Mouse (Mus musculus): ENCODE results near the gene Fam57b. TPM values are rescaled to one million over a fixed set of nuclear protein-coding genes. Genes with fewer than 3 reads are reported as not detected.

Fam57b gene
- polyA plus RNA-seq, 1 experiment: 0.30 TPM

DNA sequence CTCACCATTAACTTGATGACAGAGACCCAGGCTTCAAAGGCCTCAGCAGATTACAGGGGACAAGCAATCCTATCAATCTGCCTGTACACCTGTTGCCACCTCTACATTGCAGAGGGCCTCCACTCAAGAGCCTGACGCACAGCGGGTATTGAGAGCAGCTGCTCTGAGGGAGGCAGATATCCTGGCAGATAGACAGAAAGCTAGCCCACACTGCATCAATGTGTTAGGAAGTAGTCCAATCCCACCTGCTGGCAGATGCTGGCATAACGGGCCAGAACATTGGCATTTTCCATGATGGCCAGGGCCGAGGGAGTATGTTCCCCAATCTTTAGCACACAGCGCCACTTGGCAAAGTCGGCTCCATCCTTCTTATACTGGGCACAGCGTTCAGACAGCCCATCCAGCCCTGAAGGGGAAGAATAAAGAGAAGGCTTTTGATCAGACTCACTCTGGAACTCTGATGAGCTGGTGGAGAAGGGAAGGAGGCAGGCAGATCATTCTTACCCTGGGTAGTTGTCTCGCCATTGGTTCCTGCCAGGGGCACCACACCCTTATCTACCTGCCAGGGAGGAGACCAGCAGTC, 1.0 kb upstream of the Fam57b start:
- TF ChIP-seq CTCF (IDR thresholded peaks at IDR 0.05; ENCODE audit: extremely low read depth, insufficient read depth, insufficient read length, insufficient replicate concordance) (peak; percentile 1; the same call in 1 of the 2 replicates), POLR2A (IDR thresholded peaks at IDR 0.05; ENCODE audit: low read depth, low read length) (no peak)
- 84% methylated on average over 8 of the region's 8 CpGs for WGBS
- no peak overlapping the region for H3K4me3 ChIP-seq (ENCODE audit: extremely low read depth, insufficient read depth, insufficient read length)
- no peaks in the 10 kb centered on the region for H3K27me3 ChIP-seq (ENCODE audit: control insufficient read depth, insufficient read depth, low read length)
- peaks cover 9% of the 10 kb centered on the region; the same call in 1 of the 2 replicates for H3K4me1 ChIP-seq (ENCODE audit: control insufficient read depth, insufficient read depth, insufficient read length)
- DNase-seq (ENCODE audit: low read depth in 1 of 2, low spot score in 2 of 2): no peak
- H3K36me3 ChIP-seq (ENCODE audit: control insufficient read depth, insufficient read depth, low read length): peaks cover 16% of the 10 kb centered on the region
- no peak overlapping the region for H3K27ac ChIP-seq (ENCODE audit: insufficient read depth, low read length)

DNA sequence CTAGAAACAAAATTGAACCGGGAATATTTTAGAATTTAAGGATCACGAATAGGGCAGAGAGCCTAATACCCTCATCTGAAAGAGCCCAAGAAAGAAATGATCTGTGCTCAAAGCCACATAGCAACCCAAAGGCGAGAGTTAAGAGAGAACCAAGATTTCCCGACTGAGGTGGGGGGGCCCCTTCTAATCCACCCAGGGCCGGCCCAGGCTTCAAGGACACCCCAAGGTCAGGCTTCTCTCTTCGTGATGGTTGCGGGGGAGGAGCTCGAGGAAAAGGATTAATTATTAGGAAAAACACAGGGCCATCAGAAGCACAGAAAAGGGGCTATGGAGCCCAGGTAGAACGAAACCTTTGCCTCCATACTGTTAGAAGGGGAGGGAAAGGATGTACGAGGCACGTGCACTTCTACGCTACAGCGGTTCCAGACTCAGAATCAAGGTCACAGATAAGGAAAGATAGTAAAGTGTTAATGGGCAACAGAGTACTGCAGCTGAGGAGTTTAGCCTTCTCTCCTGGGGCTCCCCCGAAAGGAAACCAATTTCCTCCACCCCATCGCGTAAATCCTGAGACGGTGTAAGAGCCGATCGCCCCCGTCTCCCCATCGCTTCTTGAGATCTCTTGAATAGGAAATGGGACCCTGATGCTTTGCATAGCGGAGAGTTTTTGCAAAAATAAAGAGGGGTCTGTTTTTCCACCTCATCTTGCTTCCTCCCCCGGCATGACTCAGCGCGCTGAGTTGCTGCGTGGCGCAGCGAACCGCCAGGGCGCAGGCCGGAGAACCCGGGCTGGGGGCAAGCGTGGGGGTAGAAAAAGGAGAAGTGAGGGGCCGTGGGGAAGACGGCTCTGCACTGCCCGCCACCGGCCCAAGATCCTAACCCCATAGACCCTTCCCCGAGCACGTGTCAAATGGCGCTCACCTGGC, 920 bp downstream of the Fam57b start:
- DNase-seq (ENCODE audit: low read depth in 1 of 2, low spot score in 2 of 2): peak in 1 of 2 experiments; percentile 28
- WGBS: 2% methylated on average over 40 of the region's 40 CpGs
- H3K27me3 ChIP-seq (ENCODE audit: control insufficient read depth, insufficient read depth, low read length): no peaks in the 10 kb centered on the region
- H3K4me3 ChIP-seq (ENCODE audit: extremely low read depth, insufficient read depth, insufficient read length): peak overlapping the region; percentile 95
- peaks cover 9% of the 10 kb centered on the region; the same call in 1 of the 2 replicates for H3K4me1 ChIP-seq (ENCODE audit: control insufficient read depth, insufficient read depth, insufficient read length)
- H3K36me3 ChIP-seq (ENCODE audit: control insufficient read depth, insufficient read depth, low read length): peaks cover 16% of the 10 kb centered on the region
- peak overlapping the region; percentile 97 for H3K27ac ChIP-seq (ENCODE audit: insufficient read depth, low read length)
- TF ChIP-seq POLR2A (IDR thresholded peaks at IDR 0.05; ENCODE audit: low read depth, low read length): no peak
- no peak for TF ChIP-seq CTCF (IDR thresholded peaks at IDR 0.05; ENCODE audit: extremely low read depth, insufficient read depth, insufficient read length, insufficient replicate concordance)

DNA sequence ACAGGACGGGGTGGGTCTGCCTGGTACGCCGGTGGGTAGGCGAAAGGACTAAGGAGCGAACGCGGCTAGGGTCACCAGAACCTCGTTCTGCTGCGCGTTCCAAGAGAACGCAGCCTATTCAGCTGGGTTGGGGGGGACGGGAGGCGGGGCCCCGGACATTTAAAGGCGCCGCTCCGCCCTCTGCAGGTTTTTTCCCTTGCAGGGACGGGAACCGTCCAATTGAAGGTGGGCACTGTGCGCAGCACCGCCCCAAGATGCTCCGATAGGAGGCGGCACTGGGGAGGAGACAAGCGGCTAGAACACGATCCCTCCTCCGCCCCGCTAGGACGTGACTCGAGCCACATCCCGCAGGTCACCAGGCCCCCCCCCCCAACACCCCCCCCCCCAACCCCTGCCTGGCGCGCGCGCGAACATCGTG, 1.6 kb downstream of the Fam57b start:
- TF ChIP-seq CTCF (IDR thresholded peaks at IDR 0.05; ENCODE audit: extremely low read depth, insufficient read depth, insufficient read length, insufficient replicate concordance): no peak
- TF ChIP-seq POLR2A (IDR thresholded peaks at IDR 0.05; ENCODE audit: low read depth, low read length): peak; percentile 97
- WGBS: 1% methylated on average over 29 of the region's 36 CpGs
- Histone ChIP-seq H3K27ac (ENCODE audit: insufficient read depth, low read length) (peak overlapping the region; percentile 97), H3K36me3 (ENCODE audit: control insufficient read depth, insufficient read depth, low read length) (peaks cover 16% of the 10 kb centered on the region), H3K27me3 (ENCODE audit: control insufficient read depth, insufficient read depth, low read length) (no peaks in the 10 kb centered on the region), H3K4me1 (ENCODE audit: control insufficient read depth, insufficient read depth, insufficient read length) (peaks cover 9% of the 10 kb centered on the region; the same call in 1 of the 2 replicates), H3K4me3 (ENCODE audit: extremely low read depth, insufficient read depth, insufficient read length) (peak overlapping the region; percentile 95)
- DNase-seq (ENCODE audit: low read depth in 1 of 2, low spot score in 2 of 2): peak; percentile 96 to 97

DNA sequence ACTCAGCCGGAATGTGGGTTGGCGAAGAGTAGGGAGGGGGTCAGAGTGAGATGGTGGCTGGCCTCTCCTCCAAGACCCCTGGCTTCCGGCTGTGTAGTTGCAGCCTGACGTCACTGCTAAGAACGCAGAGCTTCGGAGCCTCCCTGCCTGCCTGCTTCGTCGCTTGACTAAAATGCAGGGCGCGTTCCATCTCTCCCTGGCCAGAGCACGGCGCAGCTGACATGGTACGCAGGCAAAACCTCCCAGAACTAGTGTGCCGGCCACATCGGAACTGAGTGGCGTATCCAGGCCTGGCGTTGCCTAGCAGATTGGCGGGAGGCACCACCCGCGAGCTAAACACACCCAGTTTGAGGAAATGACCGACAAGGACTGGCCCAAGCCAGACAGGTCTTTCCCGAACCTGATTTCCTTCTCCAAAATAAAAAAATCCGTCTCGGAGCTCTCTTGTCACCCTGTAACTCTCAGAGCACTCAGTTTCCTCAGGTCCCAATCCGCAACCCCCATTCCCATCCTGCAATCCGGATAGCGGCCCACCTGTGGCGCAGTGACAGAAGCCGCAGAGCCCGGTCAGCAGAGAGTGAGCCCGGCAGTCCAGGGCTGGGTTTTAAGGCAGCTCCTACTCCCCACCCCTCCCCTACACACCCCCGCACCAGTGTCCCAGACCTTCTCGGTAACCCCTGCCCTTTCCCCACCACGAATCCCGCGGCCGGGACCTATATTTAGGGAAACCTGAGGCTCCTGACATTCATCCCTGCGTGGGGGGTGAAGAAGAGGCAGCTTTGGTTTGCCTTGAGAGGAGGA, 2.2 kb downstream of the Fam57b start:
- H3K4me3 ChIP-seq (ENCODE audit: extremely low read depth, insufficient read depth, insufficient read length): peak overlapping the region; percentile 69
- peaks cover 9% of the 10 kb centered on the region; the same call in 1 of the 2 replicates for H3K4me1 ChIP-seq (ENCODE audit: control insufficient read depth, insufficient read depth, insufficient read length)
- peaks cover 16% of the 10 kb centered on the region for H3K36me3 ChIP-seq (ENCODE audit: control insufficient read depth, insufficient read depth, low read length)
- 8% methylated on average over 37 of the region's 38 CpGs for WGBS
- TF ChIP-seq CTCF (IDR thresholded peaks at IDR 0.05; ENCODE audit: extremely low read depth, insufficient read depth, insufficient read length, insufficient replicate concordance): peak; percentile 44; the same call in 1 of the 2 replicates
- peak; percentile 57 for TF ChIP-seq POLR2A (IDR thresholded peaks at IDR 0.05; ENCODE audit: low read depth, low read length)
- peak in 1 of 2 experiments; percentile 31 for DNase-seq (ENCODE audit: low read depth in 1 of 2, low spot score in 2 of 2)
- H3K27me3 ChIP-seq (ENCODE audit: control insufficient read depth, insufficient read depth, low read length): no peaks in the 10 kb centered on the region
- peak overlapping the region; percentile 90 for H3K27ac ChIP-seq (ENCODE audit: insufficient read depth, low read length)

DNA sequence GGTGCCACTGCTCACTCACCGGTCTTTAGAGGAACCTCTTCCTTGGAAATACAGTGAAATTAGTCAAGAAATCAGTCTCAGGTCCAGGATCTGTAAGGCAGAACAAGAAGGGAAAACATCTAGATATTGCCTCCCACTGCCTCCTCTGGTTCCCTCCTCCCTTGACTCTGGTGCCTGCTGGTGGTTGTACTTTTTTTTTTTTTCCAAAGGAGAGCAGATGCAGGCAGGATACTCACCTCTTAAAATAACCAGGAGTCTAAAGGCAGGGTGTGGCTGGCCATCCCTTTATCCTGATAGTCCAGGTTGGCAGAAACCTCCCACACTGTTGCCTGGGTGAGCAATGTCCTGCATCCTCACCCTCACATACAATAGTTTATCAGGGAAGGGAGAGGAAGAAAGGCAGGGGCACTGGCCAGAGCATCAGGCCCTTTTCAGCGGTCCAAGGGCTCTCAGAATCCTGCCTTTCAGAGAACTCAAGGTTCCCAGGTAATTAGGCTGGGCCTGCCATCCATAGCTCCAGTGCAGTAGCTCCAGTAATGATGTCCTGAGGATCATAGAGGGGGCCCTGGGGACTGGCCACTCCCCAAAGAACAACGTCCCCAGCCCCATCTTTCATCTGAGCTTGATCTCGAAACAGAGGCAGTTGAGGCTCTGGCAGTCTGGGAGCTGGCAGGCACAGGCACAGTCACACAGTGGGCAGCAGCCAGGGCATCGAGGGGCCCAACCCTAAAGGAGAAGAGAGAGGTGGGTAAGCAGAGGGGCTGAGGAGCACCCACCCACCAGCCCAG, 3.0 kb downstream of the Fam57b start:
- 80% methylated on average over 5 of the region's 5 CpGs for WGBS
- Histone ChIP-seq H3K4me1 (ENCODE audit: control insufficient read depth, insufficient read depth, insufficient read length) (peaks cover 9% of the 10 kb centered on the region; the same call in 1 of the 2 replicates), H3K27me3 (ENCODE audit: control insufficient read depth, insufficient read depth, low read length) (no peaks in the 10 kb centered on the region), H3K4me3 (ENCODE audit: extremely low read depth, insufficient read depth, insufficient read length) (no peak overlapping the region), H3K27ac (ENCODE audit: insufficient read depth, low read length) (peak overlapping the region; percentile 90; the same call in 1 of the 2 replicates), H3K36me3 (ENCODE audit: control insufficient read depth, insufficient read depth, low read length) (peaks cover 13% of the 10 kb centered on the region)
- DNase-seq (ENCODE audit: low read depth in 1 of 2, low spot score in 2 of 2): no peak
- TF ChIP-seq POLR2A (IDR thresholded peaks at IDR 0.05; ENCODE audit: low read depth, low read length) (no peak), CTCF (IDR thresholded peaks at IDR 0.05; ENCODE audit: extremely low read depth, insufficient read depth, insufficient read length, insufficient replicate concordance) (no peak)

DNA sequence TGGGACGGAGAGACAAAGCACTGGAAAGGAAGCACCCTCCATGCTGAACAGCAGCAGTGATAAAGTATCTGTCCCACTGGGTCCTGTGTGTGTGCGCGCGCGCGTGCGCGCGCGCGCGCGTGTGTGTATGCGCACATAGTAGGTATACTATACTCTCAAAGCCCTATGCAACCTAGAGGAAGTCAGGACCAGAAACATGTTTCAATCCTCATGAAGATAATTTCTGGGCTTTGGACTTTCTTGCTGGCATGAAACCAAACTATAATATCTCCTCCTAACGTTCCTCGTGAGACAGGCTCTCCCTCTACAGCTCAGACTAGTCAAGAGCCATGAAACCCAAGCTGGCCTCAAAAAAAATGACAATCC, 3.6 kb downstream of the Fam57b start:
- no peak overlapping the region for H3K27ac ChIP-seq (ENCODE audit: insufficient read depth, low read length)

More for the DNA sequence above, 3.6 kb downstream of the Fam57b start:
- Histone ChIP-seq H3K27me3 (ENCODE audit: control insufficient read depth, insufficient read depth, low read length) (no peaks in the 10 kb centered on the region), H3K4me3 (ENCODE audit: extremely low read depth, insufficient read depth, insufficient read length) (no peak overlapping the region), H3K4me1 (ENCODE audit: control insufficient read depth, insufficient read depth, insufficient read length) (peaks cover 9% of the 10 kb centered on the region; the same call in 1 of the 2 replicates), H3K36me3 (ENCODE audit: control insufficient read depth, insufficient read depth, low read length) (peaks cover 10% of the 10 kb centered on the region)
- 92% methylated on average over 16 of the region's 16 CpGs for WGBS
- TF ChIP-seq CTCF (IDR thresholded peaks at IDR 0.05; ENCODE audit: extremely low read depth, insufficient read depth, insufficient read length, insufficient replicate concordance) (no peak), POLR2A (IDR thresholded peaks at IDR 0.05; ENCODE audit: low read depth, low read length) (no peak)
- DNase-seq (ENCODE audit: low read depth in 1 of 2, low spot score in 2 of 2): no peak

Measured in spleen, adult 2 months (tissue).